Mouse (Mus musculus): ENCODE results near the gene E2f1. TPM values are rescaled to one million over a fixed set of nuclear protein-coding genes. Genes with fewer than 3 reads are reported as not detected.

E2f1 gene
- polyA plus RNA-seq, 1 experiment from 2014 or later, result 5.7 TPM

DNA sequence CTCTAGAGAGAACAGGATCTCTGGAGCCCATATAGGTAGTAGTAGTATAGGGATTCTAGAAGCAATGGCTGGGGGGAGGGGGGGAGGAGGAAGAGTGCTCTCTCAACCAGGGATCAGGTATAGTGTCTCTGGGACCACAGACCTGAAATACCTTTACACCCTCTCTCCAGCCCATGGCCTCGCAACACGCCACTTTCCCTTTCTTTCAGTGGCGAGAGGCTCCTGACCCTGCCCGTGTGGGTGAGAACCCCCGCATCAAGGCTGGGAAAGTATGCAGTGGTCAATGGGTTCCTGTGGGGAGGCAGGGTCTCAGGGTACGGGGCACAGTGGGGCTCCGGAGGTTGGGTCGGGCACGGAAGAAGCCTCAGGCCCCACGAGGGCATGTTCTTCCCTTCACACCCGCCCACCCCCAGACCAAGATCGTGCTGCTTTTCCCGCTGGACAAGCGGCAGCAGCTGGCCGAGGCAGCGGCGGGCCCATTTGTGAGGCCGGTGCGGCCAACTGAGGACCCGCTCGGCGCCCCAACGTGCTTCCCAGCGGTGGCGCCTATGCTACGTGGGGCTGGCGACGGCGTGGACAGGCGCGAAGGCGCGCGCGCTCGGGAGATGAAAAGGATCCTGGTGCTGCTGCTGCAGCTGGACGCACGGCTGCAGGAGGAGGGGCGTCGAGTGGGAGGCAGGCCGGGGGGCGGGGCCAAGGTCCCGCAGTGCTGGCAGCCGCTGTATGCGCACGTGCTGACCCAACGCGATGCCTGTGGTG, 20.4 kb downstream of the E2f1 start:
- DNase-seq (ENCODE audit: low spot score), result peak; percentile 81
- WGBS, result 5% methylated on average over 45 of the region's 48 CpGs
- TF ChIP-seq EP300 (optimal IDR thresholded peaks at IDR 0.05) (no peak), CTCF (IDR thresholded peaks at IDR 0.05; ENCODE audit: low read depth) (no peak)

DNA sequence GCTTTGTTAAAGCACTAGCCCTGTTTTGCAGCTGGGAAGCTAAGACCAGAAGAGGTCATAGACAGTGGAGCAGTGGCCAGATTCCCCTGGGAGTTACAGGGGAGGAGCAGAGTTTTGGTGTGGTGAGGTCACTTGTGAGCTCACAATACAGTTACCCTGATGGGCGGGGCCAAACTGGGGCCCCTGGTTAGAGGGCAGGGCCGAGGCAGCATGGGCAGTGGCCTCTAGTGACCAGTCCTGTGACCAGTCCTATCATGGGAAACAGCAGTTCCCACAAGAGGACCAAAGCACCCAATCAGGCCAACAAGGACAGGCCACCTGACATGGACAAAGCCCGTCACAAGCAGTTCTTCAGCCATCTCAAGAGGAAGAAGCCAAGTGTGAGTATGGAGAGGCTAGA, 21.0 kb downstream of the E2f1 start:
- ATAC-seq (ENCODE audit: low FRiP score, low TSS enrichment) (peak; percentile 31; the same call in 1 of the 2 replicates), DNase-seq (ENCODE audit: low spot score) (no peak)
- TF ChIP-seq EP300 (optimal IDR thresholded peaks at IDR 0.05), result no peak
- TF ChIP-seq CTCF (IDR thresholded peaks at IDR 0.05; ENCODE audit: low read depth), result no peak
- H3K9ac ChIP-seq (ENCODE audit: low read length), result no peak overlapping the region
- 74% methylated on average over 3 of the region's 3 CpGs for WGBS
- no peak overlapping the region for H3K4me2 ChIP-seq (replicated peaks; ENCODE audit: low read depth)
- H3K36me3 ChIP-seq (ENCODE audit: control insufficient read depth, insufficient read depth, low read length), result no peaks in the 10 kb centered on the region
- H3K9me3 ChIP-seq (ENCODE audit: control insufficient read depth, low read length), result no peaks in the 10 kb centered on the region
- no peak overlapping the region for H3K4me3 ChIP-seq (ENCODE audit: low read depth, low read length)
- H3K27me3 ChIP-seq (ENCODE audit: control insufficient read depth, insufficient read depth, low read length), result no peaks in the 10 kb centered on the region
- H3K27ac ChIP-seq (replicated peaks), result no peak overlapping the region
- H3K4me1 ChIP-seq (replicated peaks; ENCODE audit: control insufficient read depth, insufficient read depth), result peaks cover 10% of the 10 kb centered on the region; the same call in 1 of the 2 replicates

More for the DNA sequence above, 20.4 kb downstream of the E2f1 start:
- peaks cover 10% of the 10 kb centered on the region; the same call in 1 of the 2 replicates for H3K4me1 ChIP-seq (replicated peaks; ENCODE audit: control insufficient read depth, insufficient read depth)
- no peaks in the 10 kb centered on the region for H3K36me3 ChIP-seq (ENCODE audit: control insufficient read depth, insufficient read depth, low read length)
- ATAC-seq (ENCODE audit: low FRiP score, low TSS enrichment), result peak; percentile 58
- peak overlapping the region; percentile 37 for H3K4me3 ChIP-seq (ENCODE audit: low read depth, low read length)
- H3K9me3 ChIP-seq (ENCODE audit: control insufficient read depth, low read length), result no peaks in the 10 kb centered on the region
- peak overlapping the region; percentile 50 for H3K9ac ChIP-seq (ENCODE audit: low read length)
- H3K4me2 ChIP-seq (replicated peaks; ENCODE audit: low read depth), result peak overlapping the region; percentile 76
- no peaks in the 10 kb centered on the region for H3K27me3 ChIP-seq (ENCODE audit: control insufficient read depth, insufficient read depth, low read length)
- H3K27ac ChIP-seq (replicated peaks), result no peak overlapping the region

GRCm38 (mm10) chr2:154546711-154547110, 23.0 kb downstream of the E2f1 start, which contains the start of gene 1700003F12Rik:
Gene 1700003F12Rik, plus strand, starts transcription at chr2:154547085.
- no peak for DNase-seq (ENCODE audit: low spot score)
- 0 out of 2 replicates have a peak, but pooled peaks cover 5% of the 10 kb centered on the region for H3K4me1 ChIP-seq (replicated peaks; ENCODE audit: control insufficient read depth, insufficient read depth)
- TF ChIP-seq CTCF (IDR thresholded peaks at IDR 0.05; ENCODE audit: low read depth), result no peak
- TF ChIP-seq EP300 (optimal IDR thresholded peaks at IDR 0.05), result no peak

DNA sequence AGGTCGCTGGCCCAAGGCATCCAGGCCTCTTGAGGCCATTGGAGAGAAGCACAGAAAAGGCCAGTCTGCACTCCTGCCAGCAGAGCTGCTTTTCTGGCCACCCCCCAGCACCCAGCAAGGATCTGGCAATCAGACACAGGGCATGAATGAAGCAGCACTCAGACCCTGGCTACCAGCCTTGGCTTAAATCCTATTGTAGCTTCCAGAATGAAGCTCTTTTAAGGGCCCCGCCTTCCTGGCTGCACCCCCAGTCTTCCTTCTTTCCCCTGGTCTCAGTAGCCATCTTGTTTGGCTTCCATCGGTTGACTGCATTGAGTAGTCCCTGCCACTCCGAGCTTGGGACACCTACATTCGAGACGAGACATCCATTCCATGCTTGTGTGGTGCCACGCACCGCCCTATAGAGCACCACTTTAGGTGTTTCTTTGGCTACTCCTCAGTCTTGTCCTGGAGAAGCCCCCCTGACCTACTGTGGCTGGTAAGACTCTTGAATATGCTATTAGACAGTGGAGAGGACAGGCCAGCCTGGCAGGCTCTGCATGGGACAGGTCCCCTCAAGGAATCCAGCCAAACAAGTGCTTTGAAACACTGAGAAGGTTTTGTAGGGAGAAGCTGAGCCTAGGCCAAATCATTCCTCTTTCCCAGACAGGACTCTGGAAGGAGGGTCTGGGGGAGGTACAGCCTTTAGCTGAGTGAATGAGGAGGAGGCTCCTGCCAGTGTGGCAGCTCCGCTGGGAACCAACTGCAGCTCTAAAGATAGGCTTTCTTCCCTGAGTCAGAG, 25.9 kb downstream of the E2f1 start:
- ATAC-seq (ENCODE audit: low FRiP score, low TSS enrichment) (no peak), DNase-seq (ENCODE audit: low spot score) (no peak)
- Histone ChIP-seq H3K4me2 (replicated peaks; ENCODE audit: low read depth) (no peak overlapping the region), H3K27me3 (ENCODE audit: control insufficient read depth, insufficient read depth, low read length) (no peaks in the 10 kb centered on the region), H3K4me3 (ENCODE audit: low read depth, low read length) (no peak overlapping the region), H3K4me1 (replicated peaks; ENCODE audit: control insufficient read depth, insufficient read depth) (no peaks in the 10 kb centered on the region), H3K27ac (replicated peaks) (no peak overlapping the region), H3K36me3 (ENCODE audit: control insufficient read depth, insufficient read depth, low read length) (no peaks in the 10 kb centered on the region), H3K9me3 (ENCODE audit: control insufficient read depth, low read length) (no peaks in the 10 kb centered on the region), H3K9ac (ENCODE audit: low read length) (no peak overlapping the region)
- TF ChIP-seq EP300 (optimal IDR thresholded peaks at IDR 0.05), result no peak
- WGBS, result 74% methylated on average over 9 of the region's 9 CpGs

More at GRCm38 (mm10) chr2:154546711-154547110, 23.0 kb downstream of the E2f1 start, which contains the start of gene 1700003F12Rik:
- Histone ChIP-seq H3K9me3 (ENCODE audit: control insufficient read depth, low read length) (no peaks in the 10 kb centered on the region), H3K9ac (ENCODE audit: low read length) (no peak within 1 kb of the TSS), H3K4me2 (replicated peaks; ENCODE audit: low read depth) (no peak within 1 kb of the TSS), H3K27me3 (ENCODE audit: control insufficient read depth, insufficient read depth, low read length) (no peaks in the 10 kb centered on the region), H3K27ac (replicated peaks) (no peak within 1 kb of the TSS), H3K4me3 (ENCODE audit: low read depth, low read length) (no peak within 1 kb of the TSS), H3K36me3 (ENCODE audit: control insufficient read depth, insufficient read depth, low read length) (no peaks in the 10 kb centered on the region)
- 94% methylated on average over 10 of the region's 10 CpGs for WGBS
- no peak for ATAC-seq (ENCODE audit: low FRiP score, low TSS enrichment)

DNA sequence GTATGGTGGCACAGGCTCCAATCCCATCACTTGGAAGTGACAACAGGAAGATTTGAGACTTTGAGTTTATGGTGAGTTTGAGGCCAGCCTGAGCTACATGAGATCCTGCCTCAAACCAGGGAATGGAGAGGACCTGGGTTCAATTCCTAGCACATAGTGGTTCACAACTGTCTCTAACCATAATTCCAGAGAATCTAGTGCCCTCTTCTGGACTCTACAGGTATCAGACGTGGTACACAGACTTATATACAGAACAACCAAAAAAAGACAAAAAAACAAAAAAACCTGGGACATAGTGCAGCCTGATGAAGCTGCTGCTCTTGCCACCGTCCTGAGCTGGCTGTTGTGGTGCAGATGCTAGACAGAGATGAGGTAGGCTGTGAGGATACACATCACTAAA, 28.1 kb downstream of the E2f1 start:
- Histone ChIP-seq H3K4me3 (ENCODE audit: low read depth, low read length) (no peak overlapping the region), H3K4me2 (replicated peaks; ENCODE audit: low read depth) (no peak overlapping the region), H3K27ac (replicated peaks) (no peak overlapping the region), H3K9ac (ENCODE audit: low read length) (no peak overlapping the region), H3K27me3 (ENCODE audit: control insufficient read depth, insufficient read depth, low read length) (no peaks in the 10 kb centered on the region), H3K36me3 (ENCODE audit: control insufficient read depth, insufficient read depth, low read length) (no peaks in the 10 kb centered on the region), H3K4me1 (replicated peaks; ENCODE audit: control insufficient read depth, insufficient read depth) (no peaks in the 10 kb centered on the region), H3K9me3 (ENCODE audit: control insufficient read depth, low read length) (no peaks in the 10 kb centered on the region)
- TF ChIP-seq EP300 (optimal IDR thresholded peaks at IDR 0.05), result no peak
- TF ChIP-seq CTCF (IDR thresholded peaks at IDR 0.05; ENCODE audit: low read depth), result peak; percentile 36
- 82% methylated on average over 2 of the region's 2 CpGs for WGBS
- ATAC-seq (ENCODE audit: low FRiP score, low TSS enrichment) (no peak), DNase-seq (ENCODE audit: low spot score) (no peak)

Measured in stomach, postnatal 0 days (tissue).